Mouse (Mus musculus): ENCODE measurements around the gene Pold1.

Gene Pold1

DNA sequence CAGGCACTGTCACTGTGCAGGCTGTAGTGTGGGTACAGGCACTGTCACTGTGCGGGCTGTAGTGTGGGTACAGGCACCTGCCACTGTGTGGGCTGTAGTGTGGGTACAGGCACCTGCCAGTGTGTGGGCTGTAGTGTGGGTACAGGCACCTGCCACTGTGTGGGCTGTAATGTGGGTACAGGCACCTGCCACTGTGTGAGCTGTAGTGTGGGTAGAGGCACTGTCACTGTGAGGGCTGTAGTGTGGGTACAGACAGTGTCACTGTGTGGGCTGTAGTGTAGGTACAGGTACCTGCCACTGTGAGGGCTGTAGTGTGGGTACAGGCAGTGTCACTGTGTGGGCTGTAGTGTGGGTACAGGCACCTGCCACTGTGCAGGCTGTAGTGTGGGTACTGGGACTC, 64.5 kb downstream of the Pold1 start:
- DNase-seq, result no peak

DNA sequence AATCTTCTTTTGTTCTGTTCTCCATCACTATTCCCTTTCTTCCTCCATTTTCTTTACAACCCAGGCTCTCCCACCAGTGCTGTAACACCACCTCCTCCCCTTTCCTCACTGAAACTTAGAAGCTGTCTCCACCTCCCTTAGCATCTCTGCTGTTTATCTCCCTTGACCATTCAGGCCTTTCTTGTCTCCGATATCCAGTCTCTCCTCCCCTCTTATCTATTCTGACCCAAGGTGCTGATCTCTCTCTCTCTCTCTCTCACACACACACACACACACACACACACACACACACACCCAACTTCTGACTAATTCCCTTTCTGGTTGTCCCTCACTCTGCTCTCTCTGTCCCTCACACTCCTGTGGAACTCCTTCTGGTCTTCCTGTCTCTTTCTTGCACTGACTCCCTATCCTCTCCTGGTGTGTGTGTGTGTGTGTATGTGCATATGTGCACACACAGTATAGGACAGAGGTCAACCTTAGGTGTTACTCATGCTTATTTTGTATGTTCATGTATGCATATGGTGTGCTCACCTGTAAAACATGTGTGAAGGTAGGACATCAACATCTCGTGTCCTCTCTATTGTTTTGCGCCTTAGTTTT, 65.7 kb downstream of the Pold1 start:
- no peak for DNase-seq

All from thymus, postnatal 14 days (tissue).